Mouse (Mus musculus): ENCODE results near the gene Gm17584. TPM values are rescaled to one million over a fixed set of nuclear protein-coding genes. Genes with fewer than 3 reads are reported as not detected.
"Not testable (repeated sequence)": the region's sequence is repeated elsewhere in the genome, so short reads cannot be mapped to it uniquely, and the experiment has no call there.

Gene Gm17584
- polyA plus RNA-seq (2016; fragmentation: Nextera tagmentation; extraction: Ambion mirVana) = not detected in 2 replicates

- H3K36me3 ChIP-seq; H3K4me2 ChIP-seq (replicated peaks); H3K9ac ChIP-seq; H3K27me3 ChIP-seq (replicated peaks); H3K27ac ChIP-seq; H3K4me1 ChIP-seq; H3K4me3 ChIP-seq; ATAC-seq (ENCODE audit: low FRiP score, low read depth); H3K9me3 ChIP-seq: not testable (repeated sequence)
- WGBS = no CpG with 5 or more reads among the region's 4 CpGs
Observed at GRCm38 (mm10) chrX:124500263-124500662, at the start of gene Gm17584. TSS of gene Gm17584 (plus strand) at chrX:124500563.

Other genes with a start within 250 kb of the Gm17584 start
- not detected in 2 replicates for gene Gm17469, start 129.3 kb downstream of the Gm17584 start, polyA plus RNA-seq (2016; fragmentation: Nextera tagmentation; extraction: Ambion mirVana)